Mouse (Mus musculus): ENCODE measurements at regions not wholly inside any gene's neighbourhood (a gene's known extent, or its start where the extent isn't known, plus 50 kb on each side); places are given as distances from the start of the nearest gene placed in this dataset.
A peak's percentile ranks its signal among the peaks of the same experiment; 100 is the strongest.

- TF ChIP-seq POLR2A (IDR thresholded peaks at IDR 0.05; ENCODE audit: insufficient read depth, low read length) (no peak), CTCF (IDR thresholded peaks at IDR 0.05; ENCODE audit: low read depth, low read length) (peak; percentile 42), EP300 (IDR thresholded peaks at IDR 0.05; ENCODE audit: insufficient read depth, low read depth, low read length) (no peak)
Observed at GRCm38 (mm10) chr4:131366006-131366405, 421.8 kb downstream of the Matn1 start.

Data from ES-Bruce4 (cell line).